Mouse (Mus musculus): Measurements from ENCODE around the gene Fiz1. TPM values are rescaled to one million over a fixed set of nuclear protein-coding genes. Genes with fewer than 3 reads are reported as not detected.
"Not testable (repeated sequence)": the region's sequence is repeated elsewhere in the genome, so short reads cannot be mapped to it uniquely, and the experiment has no call there.

Gene Fiz1
- polyA plus RNA-seq, 1 experiment from 2014 or later = 37.0 TPM

GRCm38 (mm10) chr7:5036136-5036535 is 21.6 kb upstream of the Fiz1 start:
- no peak overlapping the region for H3K27ac ChIP-seq (replicated peaks)
- no peak for ATAC-seq (ENCODE audit: low FRiP score)
- no peak overlapping the region for H3K4me3 ChIP-seq (replicated peaks)
- peaks cover 22% of the 10 kb centered on the region for H3K4me1 ChIP-seq
- H3K9me3 ChIP-seq (replicated peaks) = peaks cover 5% of the 10 kb centered on the region
- H3K9ac ChIP-seq (replicated peaks) = no peak overlapping the region
- H3K4me2 ChIP-seq = no peak overlapping the region
- H3K36me3 ChIP-seq = peaks cover 45% of the 10 kb centered on the region
- WGBS = 96% methylated on average over 9 of the region's 9 CpGs
- no peaks in the 10 kb centered on the region for H3K27me3 ChIP-seq (replicated peaks)

- H3K9ac ChIP-seq (replicated peaks) = no peak overlapping the region
- no peak for ATAC-seq (ENCODE audit: low FRiP score)
- H3K4me2 ChIP-seq = no peak overlapping the region
- no peaks in the 10 kb centered on the region for H3K27me3 ChIP-seq (replicated peaks)
- H3K27ac ChIP-seq (replicated peaks) = no peak overlapping the region
- H3K4me1 ChIP-seq = peaks cover 22% of the 10 kb centered on the region
- no peak overlapping the region for H3K4me3 ChIP-seq (replicated peaks)
- WGBS = 97% methylated on average over 17 of the region's 17 CpGs
- H3K9me3 ChIP-seq (replicated peaks) = peaks cover 10% of the 10 kb centered on the region
- peaks cover 50% of the 10 kb centered on the region for H3K36me3 ChIP-seq
Measured at GRCm38 (mm10) chr7:5035628-5036027, 21.1 kb upstream of the Fiz1 start.

- Histone ChIP-seq H3K27me3 (replicated peaks) (no peaks in the 10 kb centered on the region), H3K9me3 (replicated peaks) (peaks cover 24% of the 10 kb centered on the region), H3K4me1 (peaks cover 12% of the 10 kb centered on the region), H3K27ac (replicated peaks) (no peak within 1 kb of the TSS), H3K9ac (replicated peaks) (no peak within 1 kb of the TSS), H3K4me2 (no peak within 1 kb of the TSS), H3K4me3 (replicated peaks) (no peak within 1 kb of the TSS), H3K36me3 (peaks cover 68% of the 10 kb centered on the region)
- no peak for ATAC-seq (ENCODE audit: low FRiP score)
- WGBS = 91% methylated on average over 3 of the region's 3 CpGs
Measured at GRCm38 (mm10) chr7:5033818-5034217, 19.3 kb upstream of the Fiz1 start, which contains the start of gene 4632433K11Rik. Gene 4632433K11Rik, plus strand, starts transcription at chr7:5034118.

GRCm38 (mm10) chr7:5031496-5031895 is 17.0 kb upstream of the Fiz1 start:
- H3K27ac ChIP-seq (replicated peaks) = no peak overlapping the region
- no peaks in the 10 kb centered on the region for H3K27me3 ChIP-seq (replicated peaks)
- H3K4me2 ChIP-seq = no peak overlapping the region
- WGBS = 81% methylated on average over 46 of the region's 46 CpGs
- no peaks in the 10 kb centered on the region for H3K4me1 ChIP-seq
- H3K36me3 ChIP-seq = peaks cover 81% of the 10 kb centered on the region
- peaks cover 24% of the 10 kb centered on the region for H3K9me3 ChIP-seq (replicated peaks)
- no peak overlapping the region for H3K4me3 ChIP-seq (replicated peaks)
- ATAC-seq (ENCODE audit: low FRiP score) = no peak
- H3K9ac ChIP-seq (replicated peaks) = no peak overlapping the region

- WGBS = 83% methylated on average over 63 of the region's 63 CpGs
- H3K27me3 ChIP-seq (replicated peaks) = no peaks in the 10 kb centered on the region
- H3K4me3 ChIP-seq (replicated peaks) = no peak overlapping the region; the same call in 1 of the 2 replicates
- no peak overlapping the region for H3K9ac ChIP-seq (replicated peaks)
- H3K4me1 ChIP-seq = no peaks in the 10 kb centered on the region
- ATAC-seq (ENCODE audit: low FRiP score) = 0 out of 2 replicates have a peak, but pooled peaks have one; percentile 15
- H3K36me3 ChIP-seq = peaks cover 78% of the 10 kb centered on the region
- H3K4me2 ChIP-seq = no peak overlapping the region
- H3K27ac ChIP-seq (replicated peaks) = no peak overlapping the region
- H3K9me3 ChIP-seq (replicated peaks) = peaks cover 24% of the 10 kb centered on the region
Measured at GRCm38 (mm10) chr7:5030554-5031275, 16.2 kb upstream of the Fiz1 start.

GRCm38 (mm10) chr7:5029946-5030345 is 15.4 kb upstream of the Fiz1 start:
- Histone ChIP-seq H3K9ac (replicated peaks) (no peak overlapping the region), H3K27me3 (replicated peaks) (no peaks in the 10 kb centered on the region), H3K9me3 (replicated peaks) (peaks cover 24% of the 10 kb centered on the region), H3K36me3 (peaks cover 77% of the 10 kb centered on the region), H3K4me2 (no peak overlapping the region), H3K4me1 (no peaks in the 10 kb centered on the region), H3K4me3 (replicated peaks) (no peak overlapping the region), H3K27ac (replicated peaks) (no peak overlapping the region)
- WGBS = 90% methylated on average over 21 of the region's 21 CpGs
- ATAC-seq (ENCODE audit: low FRiP score) = no peak

GRCm38 (mm10) chr7:5029543-5029942 is 15.0 kb upstream of the Fiz1 start:
- 94% methylated on average over 22 of the region's 22 CpGs for WGBS
- H3K36me3 ChIP-seq = peaks cover 75% of the 10 kb centered on the region

GRCm38 (mm10) chr7:5021197-5021596 is 6.7 kb upstream of the Fiz1 start:
- Histone ChIP-seq H3K36me3 (peaks cover 25% of the 10 kb centered on the region), H3K4me2 (peak overlapping the region; percentile 82), H3K4me1 (peaks cover 34% of the 10 kb centered on the region), H3K9ac (replicated peaks) (peak overlapping the region; percentile 97), H3K4me3 (replicated peaks) (peak overlapping the region; percentile 84), H3K9me3 (replicated peaks) (no peaks in the 10 kb centered on the region), H3K27ac (replicated peaks) (peak overlapping the region; percentile 94), H3K27me3 (replicated peaks) (no peaks in the 10 kb centered on the region)
- WGBS = 46% methylated on average over 5 of the region's 5 CpGs
- no peak for ATAC-seq (ENCODE audit: low FRiP score)

More at GRCm38 (mm10) chr7:5029543-5029942, 15.0 kb upstream of the Fiz1 start:
- Histone ChIP-seq H3K4me1 (no peaks in the 10 kb centered on the region), H3K9me3 (replicated peaks) (peaks cover 24% of the 10 kb centered on the region), H3K9ac (replicated peaks) (no peak overlapping the region), H3K4me2 (no peak overlapping the region), H3K27me3 (replicated peaks) (no peaks in the 10 kb centered on the region), H3K27ac (replicated peaks) (no peak overlapping the region), H3K4me3 (replicated peaks) (no peak overlapping the region)
- ATAC-seq (ENCODE audit: low FRiP score) = no peak; the same call in 1 of the 2 replicates

GRCm38 (mm10) chr7:5020685-5021084 is 6.2 kb upstream of the Fiz1 start:
- Histone ChIP-seq H3K27me3 (replicated peaks) (no peaks in the 10 kb centered on the region), H3K4me1 (peaks cover 39% of the 10 kb centered on the region), H3K9me3 (replicated peaks) (no peaks in the 10 kb centered on the region), H3K4me2 (peak overlapping the region; percentile 82), H3K36me3 (peaks cover 23% of the 10 kb centered on the region), H3K4me3 (replicated peaks) (peak overlapping the region; percentile 84), H3K27ac (replicated peaks) (peak overlapping the region; percentile 94), H3K9ac (replicated peaks) (peak overlapping the region; percentile 97)
- ATAC-seq (ENCODE audit: low FRiP score) = peak; percentile 40
- under 1% methylated on average over 14 of the region's 15 CpGs for WGBS

GRCm38 (mm10) chr7:5020000-5020681 is 5.6 kb upstream of the Fiz1 start, which contains the start of the genes Zfp865 and Ccdc106:
Gene Zfp865, plus strand, starts transcription at chr7:5020376.
Gene Ccdc106, plus strand, starts transcription at chr7:5020553.
- 0% methylated on average over 39 of the region's 49 CpGs for WGBS
- Histone ChIP-seq H3K27ac (replicated peaks) (peak within 1 kb of the TSS; percentile 94), H3K4me2 (peak within 1 kb of the TSS; percentile 82), H3K9ac (replicated peaks) (peak within 1 kb of the TSS; percentile 97), H3K36me3 (peaks cover 20% of the 10 kb centered on the region), H3K27me3 (replicated peaks) (no peaks in the 10 kb centered on the region), H3K4me1 (peaks cover 39% of the 10 kb centered on the region), H3K9me3 (replicated peaks) (no peaks in the 10 kb centered on the region), H3K4me3 (replicated peaks) (peak within 1 kb of the TSS; percentile 84)
- ATAC-seq (ENCODE audit: low FRiP score) = peak; percentile 90

- peak overlapping the region; percentile 82 for H3K4me2 ChIP-seq
- peak overlapping the region; percentile 84 for H3K4me3 ChIP-seq (replicated peaks)
- peaks cover 18% of the 10 kb centered on the region for H3K36me3 ChIP-seq
- H3K9me3 ChIP-seq (replicated peaks); ATAC-seq (ENCODE audit: low FRiP score); H3K27me3 ChIP-seq (replicated peaks): not testable (repeated sequence)
- 0 out of 2 replicates have a peak overlapping the region, but pooled peaks have one; percentile 97 for H3K9ac ChIP-seq (replicated peaks)
- WGBS = 24% methylated on average over 8 of the region's 8 CpGs
- peak overlapping the region; percentile 94 for H3K27ac ChIP-seq (replicated peaks)
- H3K4me1 ChIP-seq = peaks cover 39% of the 10 kb centered on the region
Measured at GRCm38 (mm10) chr7:5019576-5019975, 5.1 kb upstream of the Fiz1 start.
